Mouse (Mus musculus): ENCODE measurements around the gene Esr1.

- TF ChIP-seq CTCF (IDR thresholded peaks at IDR 0.05; ENCODE audit: insufficient read depth, low read length) (no peak), POLR2A (IDR thresholded peaks at IDR 0.05; ENCODE audit: borderline replicate concordance, extremely low read depth, low read depth, low read length) (no peak)
These were observed 21.8 kb upstream of the Esr1 start for GRCm38 (mm10) chr10:4589576-4589975.
